Mouse (Mus musculus) natural killer cell, adult 2 months (primary cell): ENCODE results near the gene Armh2.
"Not testable (repeated sequence)": the region's sequence is repeated elsewhere in the genome, so short reads cannot be mapped to it uniquely, and the experiment has no call there.

Source experiments
- DNase-seq, 2 experiments: peaks; one replicate each; pipeline ENCODE4 v3.0.0; 2022; ENCODE audit warnings: low spot score in 2 of 2

Gene Armh2

GRCm38 (mm10) chr13:24757820-24758564, 17.0 kb downstream of the Armh2 start:
- no peak for DNase-seq

GRCm38 (mm10) chr13:24759451-24759850, 18.4 kb downstream of the Armh2 start:
- no peak for DNase-seq

- DNase-seq, result no peak
These were observed 19.4 kb downstream of the Armh2 start for GRCm38 (mm10) chr13:24760351-24760870.

GRCm38 (mm10) chr13:24761083-24761402, 20.0 kb downstream of the Armh2 start:
- no peak for DNase-seq

DNA sequence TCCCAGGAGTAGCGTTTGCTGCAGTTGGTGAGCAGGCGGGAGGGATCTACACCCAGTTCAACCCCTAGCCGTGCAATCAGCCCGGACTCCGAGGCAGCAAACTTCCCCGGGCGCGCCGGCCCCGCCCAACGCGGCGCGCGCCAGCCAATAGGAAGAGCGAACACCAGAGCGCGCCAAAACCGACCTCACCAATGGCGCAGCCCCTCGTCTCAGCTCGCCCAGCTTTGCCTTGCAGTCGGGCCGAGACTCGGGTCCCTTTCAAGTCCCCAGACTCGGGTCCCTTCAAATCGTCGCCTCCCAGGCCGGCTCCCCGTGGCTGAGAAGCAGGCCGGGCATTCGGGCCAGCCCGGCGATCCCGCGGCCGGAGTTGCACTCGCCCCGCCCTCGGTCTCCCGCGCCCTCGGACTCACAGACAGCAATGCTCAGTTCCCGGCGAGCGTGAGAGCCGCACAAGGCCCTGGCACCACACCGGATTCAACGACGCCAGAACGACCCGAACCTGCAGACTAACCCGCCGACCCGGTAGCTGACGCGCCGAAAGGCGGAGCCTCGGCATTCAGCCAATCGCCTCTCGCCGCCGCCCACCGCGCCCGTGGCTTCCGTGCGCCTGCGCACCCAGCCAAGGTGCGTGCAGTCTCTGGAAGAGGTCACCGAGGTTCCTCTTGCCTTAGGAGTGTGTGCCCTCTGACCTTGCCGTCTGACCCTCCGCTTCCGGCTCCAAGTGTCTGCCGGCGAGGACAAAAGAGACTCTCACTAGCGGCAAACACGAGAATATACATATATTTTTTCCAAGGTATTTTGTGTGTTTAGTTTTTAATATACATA, 20.6 kb downstream of the Armh2 start, which contains the start of gene Gmnn:
Gmnn (minus strand) TSS at position 521 of the 825 bp plus-strand sequence.
- peak; percentile 81 to 86 for DNase-seq

GRCm38 (mm10) chr13:24762254-24762653, 21.2 kb downstream of the Armh2 start:
- no peak for DNase-seq

GRCm38 (mm10) chr13:24767809-24768208, 26.8 kb downstream of the Armh2 start:
- DNase-seq, result not testable (repeated sequence)

- DNase-seq, result not testable (repeated sequence)
These were observed 30.4 kb downstream of the Armh2 start for GRCm38 (mm10) chr13:24771482-24771881.

- peak; percentile 41 to 67 for DNase-seq
These were observed 35.3 kb downstream of the Armh2 start for GRCm38 (mm10) chr13:24776146-24776844.

DNA sequence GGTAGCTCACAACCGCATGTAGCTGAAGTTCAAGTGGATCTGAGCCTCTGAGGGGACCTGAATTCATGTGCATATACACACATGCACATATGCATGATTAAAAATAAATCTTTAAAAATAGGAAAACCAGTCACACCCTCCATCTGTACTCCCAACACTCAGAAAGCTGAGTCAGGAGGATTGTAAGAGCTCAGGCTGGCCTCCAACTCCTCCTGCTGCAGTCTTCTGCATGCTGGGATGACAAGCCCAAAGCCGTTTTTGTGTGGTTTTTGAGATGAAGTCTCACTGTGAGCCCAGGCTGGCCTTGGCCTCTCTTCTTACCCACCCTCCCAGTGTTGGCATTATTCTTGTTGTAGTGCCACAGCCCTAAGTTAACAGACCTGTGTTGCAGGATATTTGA, 37.0 kb downstream of the Armh2 start:
- DNase-seq, result no peak

GRCm38 (mm10) chr13:24778706-24779380, 37.8 kb downstream of the Armh2 start:
- DNase-seq, result no peak

- no peak for DNase-seq
These were observed 40.9 kb downstream of the Armh2 start for GRCm38 (mm10) chr13:24781916-24782315.

DNA sequence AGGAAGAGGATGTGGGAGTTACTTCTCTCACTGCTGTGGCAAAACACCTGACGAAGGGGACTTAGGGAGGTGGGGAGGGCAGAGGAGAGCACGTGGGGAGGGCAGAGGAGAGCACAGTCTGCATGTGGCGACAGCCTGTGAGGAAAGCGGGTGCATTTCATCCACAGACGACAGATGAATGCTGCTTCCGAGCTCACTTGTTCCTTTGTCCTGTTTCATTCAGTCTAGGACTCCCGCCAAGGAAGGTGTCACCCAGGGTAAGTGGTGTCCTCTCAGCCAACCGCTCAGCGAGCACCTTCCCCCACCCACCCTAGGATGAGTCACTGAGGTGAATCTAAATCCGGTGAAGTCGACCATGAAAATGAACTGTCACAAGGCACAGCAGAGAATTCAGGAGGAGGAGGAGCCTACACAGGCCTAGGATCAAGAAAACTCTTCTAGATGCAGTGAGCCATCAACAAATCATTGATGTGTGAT, 45.0 kb downstream of the Armh2 start:
- peak; percentile 44 to 54 for DNase-seq

DNA sequence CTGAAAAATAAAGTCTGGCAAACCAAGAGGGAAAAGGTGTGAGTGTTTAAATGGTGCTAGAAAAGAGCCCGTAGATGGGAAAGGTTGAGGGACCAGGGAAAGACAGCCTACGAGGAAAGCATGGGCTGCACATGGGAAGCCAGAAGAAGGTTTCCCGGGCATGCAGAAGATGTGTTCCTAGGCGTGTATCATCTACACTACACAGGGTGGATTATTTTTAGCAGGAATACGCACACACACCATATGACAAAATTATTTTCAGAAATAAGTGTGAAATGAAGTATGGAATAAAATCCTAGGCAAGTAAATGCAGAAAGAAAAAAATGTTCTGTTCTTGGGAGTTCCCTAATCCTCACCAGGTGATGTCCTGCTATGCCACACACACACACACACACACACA, 46.4 kb downstream of the Armh2 start:
- no peak for DNase-seq

DNA sequence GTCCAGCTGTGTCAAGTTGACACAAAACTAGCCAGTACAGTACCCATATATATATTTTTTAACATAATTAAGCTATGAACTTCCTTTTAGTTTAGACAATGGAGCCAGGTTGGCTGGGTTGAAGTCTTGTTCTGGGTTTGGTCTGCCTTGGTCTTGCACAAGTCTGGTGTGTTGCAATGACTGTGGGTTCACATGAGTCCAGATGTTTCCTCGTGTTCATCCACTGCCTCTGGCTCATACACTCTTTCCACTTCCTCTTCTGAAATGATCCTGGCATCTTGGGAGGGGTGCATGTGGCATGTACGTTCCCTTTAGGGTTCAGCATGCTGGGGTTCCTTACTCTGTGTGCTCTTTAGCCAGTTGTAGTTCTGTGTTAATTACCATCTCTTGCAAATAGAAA, 50.3 kb downstream of the Armh2 start:
- DNase-seq, result no peak

DNA sequence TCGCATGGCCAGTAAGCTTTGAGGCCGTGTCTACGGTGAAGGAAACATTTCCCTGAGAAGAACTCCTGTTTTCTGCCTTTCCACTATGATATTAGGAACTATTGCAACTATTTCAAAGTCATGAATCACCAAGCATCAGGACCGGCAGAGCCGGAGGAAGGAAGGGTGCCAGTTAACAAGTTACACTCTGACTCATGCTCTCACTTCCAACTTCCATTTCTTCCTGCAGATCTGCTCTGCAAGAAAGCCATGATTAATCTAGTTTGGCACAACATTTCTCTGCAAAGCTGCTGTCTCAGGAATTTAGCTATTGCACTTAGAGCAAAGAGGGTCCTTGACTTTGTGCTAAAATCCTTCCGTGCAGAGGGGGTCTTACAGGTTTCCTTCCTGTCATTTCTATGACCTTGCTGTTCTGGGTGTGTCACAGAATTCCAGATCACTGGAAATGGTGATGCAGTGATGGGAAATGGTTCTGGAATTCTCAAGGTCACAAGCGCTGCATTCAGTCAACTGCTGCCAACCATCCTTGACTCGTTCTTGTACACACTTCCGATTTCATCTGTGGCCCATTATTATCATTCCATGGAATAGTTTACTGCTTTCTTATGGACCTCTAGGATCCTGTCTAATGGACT, 51.5 kb downstream of the Armh2 start:
- DNase-seq, result no peak
